Mouse (Mus musculus): ENCODE measurements around the gene Gm20388. TPM values are rescaled to one million over a fixed set of nuclear protein-coding genes. Genes with fewer than 3 reads are reported as not detected.

The Gm20388 gene
- polyA plus RNA-seq, 1 experiment from 2014 or later, result not detected

DNA sequence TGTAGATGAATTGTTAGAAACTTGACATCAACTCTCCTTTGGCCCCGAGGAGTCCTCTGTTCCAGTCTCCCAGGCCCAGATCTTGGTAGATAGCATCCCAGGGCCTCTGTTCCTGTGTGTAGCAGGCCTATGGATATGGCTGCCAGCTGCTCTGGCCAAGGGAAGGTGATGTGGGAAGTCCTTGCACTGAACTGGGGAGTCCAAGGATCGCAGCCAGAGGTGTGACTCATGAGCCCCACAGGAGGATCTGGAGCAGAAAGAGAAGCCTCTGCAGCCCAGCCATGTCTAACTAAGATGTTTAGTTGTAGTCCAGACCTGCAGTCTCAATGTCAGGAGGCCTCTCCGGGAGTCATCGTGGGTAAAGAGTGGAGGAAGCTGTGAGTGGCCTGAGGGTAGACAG, 4390.9 kb downstream of the Gm20388 start:
- WGBS (ENCODE audit: insufficient replicate concordance), result 58% methylated on average over 4 of the region's 4 CpGs
- no peak for ATAC-seq
- H3K27ac ChIP-seq, result no peak overlapping the region
- H3K9me3 ChIP-seq (replicated peaks), result no peaks in the 10 kb centered on the region
- no peak overlapping the region for H3K4me3 ChIP-seq
- no peak overlapping the region for H3K4me2 ChIP-seq
- H3K36me3 ChIP-seq, result peaks cover 23% of the 10 kb centered on the region
- no peak overlapping the region for H3K9ac ChIP-seq
- peaks cover 17% of the 10 kb centered on the region; the same call in 1 of the 2 replicates for H3K4me1 ChIP-seq
- no peaks in the 10 kb centered on the region for H3K27me3 ChIP-seq (replicated peaks)

DNA sequence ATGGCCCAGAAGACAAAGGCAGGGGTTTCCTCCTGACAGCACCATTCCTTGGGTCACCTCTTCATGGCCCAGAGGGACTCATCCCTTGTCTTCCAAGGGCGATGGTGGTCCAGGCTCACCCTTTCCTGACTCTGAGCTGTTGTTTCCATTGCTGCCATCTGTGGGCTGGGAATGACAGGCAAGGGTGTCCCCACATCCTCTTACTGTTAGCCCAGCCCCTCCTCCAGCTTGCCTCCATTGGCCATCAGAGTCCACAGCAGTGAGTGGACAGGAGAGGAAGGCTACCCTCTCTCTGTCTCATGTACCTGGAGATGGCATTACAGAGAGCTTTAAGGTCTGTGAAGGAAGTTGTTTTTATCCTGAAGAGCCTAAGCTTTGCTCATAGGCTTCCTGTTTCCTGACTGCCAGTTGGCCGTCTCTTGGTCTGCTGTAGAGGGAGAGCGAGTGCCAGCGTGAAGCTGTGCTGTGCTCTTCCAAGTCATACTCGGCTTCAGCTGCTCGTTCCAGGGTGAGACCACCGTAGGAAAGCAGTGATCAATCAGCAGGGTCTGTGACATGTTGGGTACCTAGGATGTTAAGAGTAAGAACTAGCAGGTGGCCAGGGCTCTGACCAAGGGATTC, 4391.4 kb downstream of the Gm20388 start:
- WGBS (ENCODE audit: insufficient replicate concordance), result 57% methylated on average over 7 of the region's 7 CpGs
- H3K4me1 ChIP-seq, result peaks cover 17% of the 10 kb centered on the region; the same call in 1 of the 2 replicates
- no peaks in the 10 kb centered on the region for H3K9me3 ChIP-seq (replicated peaks)
- H3K4me3 ChIP-seq, result no peak overlapping the region
- ATAC-seq, result no peak
- H3K9ac ChIP-seq, result no peak overlapping the region
- H3K27ac ChIP-seq, result no peak overlapping the region
- peaks cover 23% of the 10 kb centered on the region for H3K36me3 ChIP-seq
- no peak overlapping the region for H3K4me2 ChIP-seq
- H3K27me3 ChIP-seq (replicated peaks), result no peaks in the 10 kb centered on the region

DNA sequence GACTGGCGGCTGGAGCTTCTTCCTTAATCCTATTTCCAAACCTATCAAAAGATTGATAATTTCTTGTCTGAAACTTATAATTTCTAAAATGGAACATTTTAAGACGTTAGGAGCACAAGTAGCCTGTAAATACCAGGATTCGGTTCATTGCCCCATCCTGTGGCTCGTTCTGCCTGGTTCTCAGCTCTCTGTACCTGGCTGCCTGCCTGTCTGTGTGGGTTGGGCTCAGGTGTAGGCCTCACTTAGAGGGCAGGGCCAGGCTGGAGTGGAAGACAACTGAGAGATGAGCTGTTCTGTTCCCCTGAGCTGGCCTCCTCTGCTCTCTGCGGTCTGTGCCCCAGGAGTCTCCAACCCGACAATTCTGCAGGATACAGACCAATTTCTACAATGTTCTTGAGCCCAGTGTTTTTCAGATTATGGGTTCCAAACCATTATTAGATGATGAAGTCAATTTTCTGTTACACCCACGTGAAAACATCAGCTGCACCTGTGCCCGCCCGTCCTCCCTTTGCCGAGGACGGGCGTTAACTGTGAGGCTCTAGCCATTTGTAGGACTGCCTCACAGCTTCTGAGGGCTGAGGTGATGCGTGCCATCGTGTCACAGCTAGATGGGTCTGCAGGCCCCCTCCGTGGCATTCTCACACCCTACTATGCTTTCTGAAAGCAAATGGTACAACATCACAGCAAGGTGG, 4392.7 kb downstream of the Gm20388 start:
- ATAC-seq, result no peak
- peaks cover 35% of the 10 kb centered on the region for H3K36me3 ChIP-seq
- no peak overlapping the region for H3K4me2 ChIP-seq
- H3K27me3 ChIP-seq (replicated peaks), result no peaks in the 10 kb centered on the region
- H3K27ac ChIP-seq, result no peak overlapping the region
- WGBS (ENCODE audit: insufficient replicate concordance), result 79% methylated on average over 15 of the region's 15 CpGs
- H3K9me3 ChIP-seq (replicated peaks), result no peaks in the 10 kb centered on the region
- no peak overlapping the region for H3K9ac ChIP-seq
- no peak overlapping the region for H3K4me3 ChIP-seq
- peaks cover 17% of the 10 kb centered on the region; the same call in 1 of the 2 replicates for H3K4me1 ChIP-seq

DNA sequence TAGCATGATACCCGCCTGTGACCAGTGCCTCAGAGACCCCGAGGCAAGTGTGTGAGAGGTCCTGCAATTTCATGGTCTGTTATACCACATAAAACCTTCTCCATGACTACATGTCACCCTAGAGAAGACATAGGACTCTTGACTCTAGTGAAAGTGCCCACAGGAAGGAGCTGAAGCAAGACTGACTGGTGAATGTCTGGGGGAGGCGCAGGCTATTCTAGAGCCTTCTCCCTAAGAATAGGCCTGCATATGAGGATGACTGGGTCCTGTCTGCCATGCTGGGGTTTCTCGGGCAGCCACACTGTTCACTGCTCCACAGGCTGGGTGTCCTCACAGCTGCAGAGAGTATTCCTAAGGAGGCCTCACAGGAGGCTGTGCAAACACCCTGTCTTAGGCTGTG, 4393.5 kb downstream of the Gm20388 start:
- WGBS (ENCODE audit: insufficient replicate concordance), result 78% methylated on average over 4 of the region's 4 CpGs
- no peaks in the 10 kb centered on the region for H3K27me3 ChIP-seq (replicated peaks)
- H3K9ac ChIP-seq, result no peak overlapping the region
- H3K27ac ChIP-seq, result no peak overlapping the region
- ATAC-seq, result no peak
- H3K36me3 ChIP-seq, result peaks cover 35% of the 10 kb centered on the region
- H3K4me2 ChIP-seq, result no peak overlapping the region
- H3K9me3 ChIP-seq (replicated peaks), result no peaks in the 10 kb centered on the region
- no peak overlapping the region for H3K4me3 ChIP-seq
- H3K4me1 ChIP-seq, result peaks cover 17% of the 10 kb centered on the region; the same call in 1 of the 2 replicates

DNA sequence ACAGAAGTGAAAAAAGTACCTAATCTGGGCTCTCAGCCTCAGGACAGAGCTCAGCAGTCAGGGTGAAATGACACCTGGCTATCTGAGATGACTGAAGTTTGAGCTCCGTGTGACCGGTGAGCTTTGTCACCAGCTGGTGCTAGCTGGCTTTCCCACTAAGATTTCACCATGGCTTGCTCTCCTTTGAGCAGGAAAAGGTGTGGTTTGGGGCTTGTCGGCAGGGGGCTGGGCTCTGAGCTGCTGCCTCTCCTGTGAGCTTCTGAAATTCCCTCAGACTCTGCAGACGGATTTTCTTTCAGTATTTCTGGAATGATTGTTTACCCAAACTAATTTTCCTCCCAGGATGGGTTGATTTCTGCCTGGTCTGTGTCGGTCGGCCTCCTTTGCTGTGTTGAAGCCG, 4395.9 kb downstream of the Gm20388 start:
- no peak overlapping the region for H3K27ac ChIP-seq
- peaks cover 20% of the 10 kb centered on the region; the same call in 1 of the 2 replicates for H3K4me1 ChIP-seq
- no peaks in the 10 kb centered on the region for H3K27me3 ChIP-seq (replicated peaks)
- H3K36me3 ChIP-seq, result peaks cover 45% of the 10 kb centered on the region
- no peaks in the 10 kb centered on the region for H3K9me3 ChIP-seq (replicated peaks)
- 48% methylated on average over 7 of the region's 7 CpGs for WGBS (ENCODE audit: insufficient replicate concordance)
- ATAC-seq, result no peak
- H3K4me2 ChIP-seq, result no peak overlapping the region
- no peak overlapping the region for H3K4me3 ChIP-seq
- no peak overlapping the region for H3K9ac ChIP-seq

DNA sequence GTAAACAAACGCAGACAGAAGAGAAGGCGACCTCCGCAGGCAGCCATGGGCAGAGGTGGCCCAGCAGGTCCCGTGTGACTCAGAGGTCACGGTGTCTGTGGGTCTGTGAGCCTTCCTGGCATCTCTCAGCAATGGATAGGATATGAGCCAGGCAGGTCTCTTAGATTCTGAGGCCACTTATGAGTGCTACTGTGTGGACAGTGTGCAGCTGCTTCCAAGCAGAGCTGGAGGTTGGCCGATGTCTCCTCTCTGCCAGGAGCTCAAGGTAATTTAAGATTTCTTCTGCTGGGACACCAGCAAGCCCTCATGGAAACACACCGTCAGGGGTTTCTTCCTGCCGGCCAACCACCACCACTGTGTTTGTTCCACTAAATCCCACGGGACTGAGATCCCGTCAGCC, 4397.1 kb downstream of the Gm20388 start:
- no peak overlapping the region for H3K27ac ChIP-seq
- H3K9me3 ChIP-seq (replicated peaks), result no peaks in the 10 kb centered on the region
- no peak overlapping the region for H3K4me2 ChIP-seq
- H3K36me3 ChIP-seq, result peaks cover 45% of the 10 kb centered on the region
- H3K27me3 ChIP-seq (replicated peaks), result no peaks in the 10 kb centered on the region
- no peak overlapping the region for H3K9ac ChIP-seq
- H3K4me3 ChIP-seq, result no peak overlapping the region
- no peak for ATAC-seq
- H3K4me1 ChIP-seq, result peaks cover 16% of the 10 kb centered on the region; the same call in 1 of the 2 replicates
- 80% methylated on average over 10 of the region's 10 CpGs for WGBS (ENCODE audit: insufficient replicate concordance)

DNA sequence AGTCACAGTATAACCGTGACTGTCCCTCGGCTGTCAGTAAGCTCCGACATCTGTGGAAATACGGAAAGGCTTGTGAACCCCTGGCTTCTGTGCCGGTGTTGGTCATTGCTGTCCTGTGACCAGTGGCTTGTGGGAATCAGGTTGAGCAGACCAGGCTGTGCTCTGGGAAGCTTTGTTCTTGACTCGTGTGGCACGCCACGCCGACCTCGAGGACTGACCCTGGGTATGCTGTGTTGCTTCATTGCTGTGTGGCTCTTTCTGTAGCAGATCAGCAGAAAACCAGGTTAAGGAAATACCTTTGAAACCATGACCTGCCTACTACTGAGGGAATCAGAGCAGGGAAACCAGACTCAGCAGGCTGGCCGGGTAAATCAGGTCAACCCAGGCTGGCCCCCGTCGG, 4399.9 kb downstream of the Gm20388 start:
- peaks cover 34% of the 10 kb centered on the region for H3K36me3 ChIP-seq
- H3K9me3 ChIP-seq (replicated peaks), result no peaks in the 10 kb centered on the region
- H3K9ac ChIP-seq, result no peak overlapping the region
- no peak overlapping the region for H3K4me3 ChIP-seq
- 81% methylated on average over 13 of the region's 13 CpGs for WGBS (ENCODE audit: insufficient replicate concordance)
- H3K4me2 ChIP-seq, result no peak overlapping the region
- ATAC-seq, result no peak
- peaks cover 27% of the 10 kb centered on the region; the same call in 1 of the 2 replicates for H3K4me1 ChIP-seq
- H3K27me3 ChIP-seq (replicated peaks), result no peaks in the 10 kb centered on the region
- H3K27ac ChIP-seq, result no peak overlapping the region

DNA sequence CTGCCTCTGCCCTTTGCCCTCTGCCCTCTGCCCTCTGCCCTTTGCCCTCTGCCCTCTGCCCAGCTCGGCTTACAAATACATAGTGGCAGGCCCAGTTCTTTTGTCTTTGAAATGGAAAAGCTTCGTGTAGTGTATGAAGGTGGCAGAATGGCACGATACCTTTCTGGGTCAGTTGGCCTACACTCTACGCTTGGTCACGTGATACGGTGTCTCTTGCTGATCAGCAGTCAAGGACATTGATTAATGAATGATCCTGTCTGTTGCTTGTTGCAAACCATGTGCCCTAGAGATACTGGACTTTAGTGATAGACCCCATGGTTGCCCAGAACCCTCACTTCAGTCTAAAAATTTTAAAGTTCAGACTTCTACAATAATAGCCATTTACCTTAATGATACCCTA, 4400.5 kb downstream of the Gm20388 start:
- Histone ChIP-seq H3K4me1 (peaks cover 29% of the 10 kb centered on the region), H3K4me3 (no peak overlapping the region), H3K9me3 (replicated peaks) (no peaks in the 10 kb centered on the region), H3K27me3 (replicated peaks) (no peaks in the 10 kb centered on the region), H3K9ac (no peak overlapping the region), H3K4me2 (no peak overlapping the region), H3K36me3 (peaks cover 28% of the 10 kb centered on the region; the same call in 1 of the 2 replicates), H3K27ac (no peak overlapping the region)
- 83% methylated on average over 6 of the region's 6 CpGs for WGBS (ENCODE audit: insufficient replicate concordance)
- no peak for ATAC-seq

DNA sequence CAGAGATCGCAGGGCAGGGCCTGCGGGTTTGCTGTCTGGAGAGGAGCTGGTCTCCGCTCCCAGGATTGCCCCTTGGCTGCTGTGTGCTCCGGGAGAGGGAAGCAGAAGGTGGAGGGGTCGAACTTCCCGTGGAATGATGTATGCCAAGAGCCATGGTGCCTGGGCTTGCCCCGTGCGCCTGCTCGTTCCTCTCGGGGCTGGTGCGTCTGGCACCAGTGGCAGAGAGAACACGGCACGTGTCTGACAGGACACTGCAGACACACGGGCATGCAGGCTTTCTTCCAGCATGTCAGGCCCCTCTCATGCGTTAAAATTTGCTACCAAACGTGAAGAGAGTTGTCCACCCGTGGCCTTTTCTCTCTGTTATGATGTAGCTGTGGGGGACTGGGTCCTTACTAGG, 4401.1 kb downstream of the Gm20388 start:
- peaks cover 25% of the 10 kb centered on the region; the same call in 1 of the 2 replicates for H3K36me3 ChIP-seq
- no peaks in the 10 kb centered on the region for H3K9me3 ChIP-seq (replicated peaks)
- H3K27me3 ChIP-seq (replicated peaks), result no peaks in the 10 kb centered on the region
- H3K4me3 ChIP-seq, result no peak overlapping the region
- H3K27ac ChIP-seq, result no peak overlapping the region
- no peak overlapping the region for H3K9ac ChIP-seq
- H3K4me1 ChIP-seq, result peaks cover 31% of the 10 kb centered on the region
- WGBS (ENCODE audit: insufficient replicate concordance), result 81% methylated on average over 17 of the region's 17 CpGs
- H3K4me2 ChIP-seq, result no peak overlapping the region
- no peak for ATAC-seq

DNA sequence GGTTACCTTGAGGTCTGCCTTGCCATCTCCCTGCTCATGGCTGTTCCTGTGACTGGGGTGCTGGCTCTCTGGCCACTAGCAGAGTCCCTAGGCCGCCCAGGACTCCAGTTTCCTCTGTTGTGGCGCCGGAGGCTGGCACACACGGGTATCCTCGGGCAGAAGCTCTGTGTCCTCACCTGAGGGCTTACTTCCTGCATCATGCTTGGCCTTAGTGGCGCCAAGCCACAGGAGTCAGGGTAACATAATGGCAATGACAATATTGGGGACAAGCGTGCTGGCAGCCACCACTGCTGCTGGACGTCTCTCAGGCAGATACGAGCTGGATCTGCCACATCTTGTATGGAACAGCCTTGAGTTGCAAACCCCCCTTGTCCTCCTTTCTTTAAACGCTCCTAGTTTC, 4401.6 kb downstream of the Gm20388 start:
- H3K4me2 ChIP-seq, result no peak overlapping the region
- peaks cover 36% of the 10 kb centered on the region for H3K4me1 ChIP-seq
- H3K27ac ChIP-seq, result no peak overlapping the region
- H3K27me3 ChIP-seq (replicated peaks), result no peaks in the 10 kb centered on the region
- peaks cover 24% of the 10 kb centered on the region; the same call in 1 of the 2 replicates for H3K36me3 ChIP-seq
- WGBS (ENCODE audit: insufficient replicate concordance), result 78% methylated on average over 10 of the region's 10 CpGs
- no peak overlapping the region for H3K4me3 ChIP-seq
- ATAC-seq, result no peak
- no peak overlapping the region for H3K9ac ChIP-seq
- no peaks in the 10 kb centered on the region for H3K9me3 ChIP-seq (replicated peaks)

DNA sequence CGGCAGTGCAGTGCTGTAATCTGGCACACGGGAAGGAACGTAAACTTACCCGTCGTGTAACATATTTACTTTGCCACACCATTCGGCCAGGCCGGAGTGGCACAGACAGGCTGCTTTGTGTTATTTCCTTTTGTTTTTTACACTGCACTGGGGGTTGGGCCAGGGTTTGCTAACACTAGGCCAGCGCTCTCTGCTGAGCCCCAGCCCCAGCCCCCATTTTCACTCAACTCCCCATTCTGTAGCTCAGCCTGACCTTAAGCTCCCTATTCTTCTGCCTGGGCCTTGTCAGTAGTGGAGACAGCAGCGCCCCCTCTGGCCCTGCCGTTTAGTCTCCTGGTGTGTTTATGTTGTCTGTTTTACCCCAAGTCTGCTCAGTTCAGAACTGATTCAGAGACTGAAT, 4404.2 kb downstream of the Gm20388 start:
- H3K36me3 ChIP-seq, result peaks cover 13% of the 10 kb centered on the region; the same call in 1 of the 2 replicates
- no peaks in the 10 kb centered on the region for H3K27me3 ChIP-seq (replicated peaks)
- H3K9ac ChIP-seq, result no peak overlapping the region
- H3K27ac ChIP-seq, result no peak overlapping the region
- no peak overlapping the region for H3K4me3 ChIP-seq
- H3K4me1 ChIP-seq, result peaks cover 61% of the 10 kb centered on the region
- ATAC-seq, result no peak
- WGBS (ENCODE audit: insufficient replicate concordance), result 65% methylated on average over 10 of the region's 10 CpGs
- H3K9me3 ChIP-seq (replicated peaks), result no peaks in the 10 kb centered on the region
- no peak overlapping the region for H3K4me2 ChIP-seq

DNA sequence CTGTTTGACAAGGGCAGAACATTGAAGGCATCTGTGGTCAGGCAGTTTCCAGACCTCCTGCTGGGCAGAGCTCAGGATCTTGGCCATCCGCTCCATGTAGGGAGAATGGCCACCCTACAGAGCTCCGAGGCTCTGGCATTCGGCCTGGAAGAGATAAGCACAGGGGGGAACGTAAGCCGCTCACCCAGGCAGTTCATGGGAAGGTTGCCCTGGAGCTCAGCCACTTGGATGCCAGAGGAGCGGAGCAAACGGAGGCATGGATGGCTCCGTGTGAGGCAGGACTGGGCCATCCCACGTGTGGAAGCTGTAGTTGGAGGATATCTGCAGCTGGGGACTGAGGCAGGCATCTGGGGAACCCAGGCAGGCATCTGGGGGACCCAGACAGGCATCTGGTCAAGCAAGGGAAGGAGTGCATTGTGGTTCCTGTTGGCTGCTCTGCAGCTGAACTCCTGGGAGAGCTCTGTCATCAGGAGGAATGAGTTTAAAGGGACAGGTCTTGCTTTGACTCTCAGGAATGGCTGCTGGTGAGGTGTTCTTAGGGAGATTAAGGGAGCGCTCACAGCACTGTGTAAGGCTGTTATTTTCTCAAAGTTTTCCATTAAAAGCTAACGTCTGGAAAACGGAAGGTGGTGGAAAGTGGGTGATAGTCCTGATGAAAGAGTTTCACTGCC, 4406.0 kb downstream of the Gm20388 start:
- no peak overlapping the region for H3K9ac ChIP-seq
- no peaks in the 10 kb centered on the region for H3K27me3 ChIP-seq (replicated peaks)
- no peak overlapping the region for H3K4me3 ChIP-seq
- H3K4me2 ChIP-seq, result no peak overlapping the region
- peaks cover 71% of the 10 kb centered on the region for H3K4me1 ChIP-seq
- H3K9me3 ChIP-seq (replicated peaks), result no peaks in the 10 kb centered on the region
- 0 out of 2 replicates have a peak, but pooled peaks cover 3% of the 10 kb centered on the region for H3K36me3 ChIP-seq
- no peak for ATAC-seq
- 0 out of 2 replicates have a peak overlapping the region, but pooled peaks have one; percentile 33 for H3K27ac ChIP-seq
- WGBS (ENCODE audit: insufficient replicate concordance), result 54% methylated on average over 12 of the region's 12 CpGs

Data from liver, embryonic 12.5 days (tissue).